Mouse (Mus musculus) G1E (cell line): Measurements from ENCODE around the gene Fst. TPM values are rescaled to one million over a fixed set of nuclear protein-coding genes. Genes with fewer than 3 reads are reported as not detected.

Experiments used
- ATAC-seq: 2 replicates; pipeline ENCODE4 v1.8.0; 2016; ENCODE audit warnings: mild to moderate bottlenecking; ENCODE audit not compliant: insufficient number of reproducible peaks, poor library complexity, low FRiP score, severe bottlenecking; ENCODE audit errors: extremely low read depth
- DNase-seq: peaks from one replicate; pipeline ENCODE4 v3.0.0; 2012; ENCODE audit warnings: low spot score
- H3K27me3 ChIP-seq: 2 replicates; pipeline ENCODE4 v1.6.1; 2012; ENCODE audit warnings: mild to moderate bottlenecking, low read length, inconsistent platforms; ENCODE audit not compliant: insufficient read depth
- H3K36me3 ChIP-seq: replicated peaks from 2 replicates; pipeline ENCODE3; 2012; ENCODE audit warnings: mild to moderate bottlenecking, inconsistent platforms
- H3K4me1 ChIP-seq: 2 replicates; pipeline ENCODE4 v1.6.1; 2012; ENCODE audit warnings: low read depth, low read length, inconsistent platforms, mixed read lengths; ENCODE audit not compliant: insufficient read depth
- H3K4me3 ChIP-seq: 2 replicates; pipeline ENCODE4 v1.5.1; 2012; ENCODE audit warnings: low read depth, mild to moderate bottlenecking, inconsistent platforms, low read length, moderate library complexity, mixed read lengths
- H3K9me3 ChIP-seq: replicated peaks from 2 replicates; pipeline ENCODE4 v1.6.1; 2012; ENCODE audit warnings: inconsistent platforms
- CTCF ChIP-seq: IDR thresholded peaks from 2 replicates; pipeline ENCODE4 v1.5.1; 2012; ENCODE audit warnings: low read depth, low read length, inconsistent platforms, mixed read lengths
- GATA1 ChIP-seq: IDR thresholded peaks from 2 replicates; pipeline ENCODE4 v1.6.1; 2012; ENCODE audit warnings: borderline replicate concordance, low read length, inconsistent platforms, mixed read lengths
- GATA2 ChIP-seq: IDR thresholded peaks from 2 replicates; pipeline ENCODE4 v1.6.1; 2012; ENCODE audit warnings: low read depth, low read length, inconsistent platforms, borderline replicate concordance
- POLR2AphosphoS5 ChIP-seq: IDR thresholded peaks from 2 replicates; pipeline ENCODE4 v1.6.1; 2012; ENCODE audit warnings: low read depth, low read length, inconsistent platforms; ENCODE audit not compliant: insufficient replicate concordance
- TAL1 ChIP-seq: conservative IDR thresholded peaks from 2 replicates; pipeline ENCODE4 v1.6.1; 2012; ENCODE audit warnings: low read depth, low read length, inconsistent platforms, mixed read lengths
- polyA plus RNA-seq: library from polyadenylated mRNA; stranded (reverse); fragments of >175 nt; gene quantifications from 2 replicates; pipeline ENCODE4 v1.2.3, GENCODE M21; 2012
- total RNA-seq, 2 experiments: library from RNA; stranded (forward) in 1 of 2; stranded (reverse) in 1 of 2; fragments of 200-1000 nt in 1 of 2; fragments of >200 nt in 1 of 2; fragmentation: Nextera tagmentation in 1 of 2; gene quantifications; 2 replicates each; pipeline ENCODE4 v1.2.3; 2014 to 2017

Fst gene
- not detected in 2 replicates for total RNA-seq (2014; fragmentation: Nextera tagmentation)
- 0.11 and 0.17 TPM in 2 replicates for total RNA-seq (2017)
- not detected in 2 replicates for polyA plus RNA-seq

GRCm38 (mm10) chr13:114458886-114459700 is at the start of gene Fst:
Fst (minus strand) TSS chr13:114458951.
- no peaks in the 10 kb centered on the region for H3K36me3 ChIP-seq
- ATAC-seq (no peak), DNase-seq (no peak)
- TF ChIP-seq GATA1: no peak
- peaks cover 47% of the 10 kb centered on the region for H3K27me3 ChIP-seq
- H3K4me1 ChIP-seq: no peaks in the 10 kb centered on the region
- peaks cover 16% of the 10 kb centered on the region for H3K9me3 ChIP-seq
- H3K4me3 ChIP-seq: no peak within 1 kb of the TSS; the same call in 1 of the 2 replicates

DNA sequence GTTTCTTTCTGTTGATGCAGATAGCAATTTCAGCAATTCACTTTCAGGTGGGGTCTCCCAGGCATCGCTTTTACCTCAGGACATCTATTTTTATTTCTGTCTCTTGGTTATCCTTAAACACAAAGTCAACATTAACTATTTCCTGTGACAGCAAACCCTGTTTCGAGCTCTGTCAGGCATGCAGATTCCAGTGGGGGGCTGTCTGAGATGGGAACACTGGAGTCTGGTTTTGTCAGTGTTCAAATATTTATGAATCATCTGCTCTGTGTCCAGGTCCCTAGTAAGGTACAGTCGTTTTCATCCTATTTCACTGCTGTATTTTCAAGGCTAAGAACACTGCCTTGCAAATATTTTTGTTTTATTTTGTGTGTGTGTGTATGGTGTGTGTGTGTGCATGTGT is 35.1 kb upstream of the Fst start:
- DNase-seq (no peak), ATAC-seq (no peak)
- Histone ChIP-seq H3K36me3 (no peaks in the 10 kb centered on the region), H3K4me1 (no peaks in the 10 kb centered on the region), H3K9me3 (no peaks in the 10 kb centered on the region), H3K4me3 (no peak overlapping the region), H3K27me3 (peaks cover 12% of the 10 kb centered on the region)
- TF ChIP-seq POLR2AphosphoS5 (no peak), TAL1 (no peak), CTCF (no peak), GATA2 (no peak), GATA1 (no peak)

DNA sequence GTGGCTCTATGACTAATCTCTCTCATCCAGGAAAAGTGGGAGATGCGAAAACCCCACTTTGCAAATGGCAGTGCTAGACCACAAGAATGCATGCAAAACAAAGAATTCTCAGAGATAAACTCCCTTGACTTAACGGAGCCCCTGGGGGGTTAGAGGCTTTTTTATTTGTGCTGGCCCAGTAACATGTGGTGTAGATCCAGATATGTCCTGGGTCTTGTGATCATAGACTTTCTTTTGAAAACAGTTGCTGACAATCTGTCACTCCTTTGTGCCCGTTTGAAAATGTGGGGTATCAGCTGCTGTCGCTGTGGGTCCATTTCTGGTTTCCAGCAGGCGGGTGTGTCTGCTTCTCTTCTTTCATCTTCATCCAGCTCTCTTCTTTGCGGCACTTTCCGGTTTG is 29.4 kb upstream of the Fst start:
- peaks cover 6% of the 10 kb centered on the region; the same call in 1 of the 2 replicates for H3K27me3 ChIP-seq
- no peaks in the 10 kb centered on the region for H3K4me1 ChIP-seq

GRCm38 (mm10) chr13:114478329-114478728 is 19.6 kb upstream of the Fst start:
- DNase-seq: no peak
- no peak for TF ChIP-seq TAL1
- no peak for TF ChIP-seq POLR2AphosphoS5
- TF ChIP-seq CTCF: no peak
- no peak for TF ChIP-seq GATA2
- TF ChIP-seq GATA1: no peak
- Histone ChIP-seq H3K27me3 (peaks cover 19% of the 10 kb centered on the region), H3K4me1 (no peaks in the 10 kb centered on the region), H3K9me3 (peaks cover 3% of the 10 kb centered on the region; the same call in 1 of the 2 replicates), H3K4me3 (no peak overlapping the region), H3K36me3 (no peaks in the 10 kb centered on the region)
- no peak for ATAC-seq

More for the DNA sequence above, 29.4 kb upstream of the Fst start:
- H3K9me3 ChIP-seq: no peaks in the 10 kb centered on the region
- ATAC-seq (no peak), DNase-seq (no peak)
- H3K4me3 ChIP-seq: no peak overlapping the region
- no peak for TF ChIP-seq TAL1
- no peak for TF ChIP-seq GATA1
- no peak for TF ChIP-seq CTCF
- no peak for TF ChIP-seq GATA2
- no peak for TF ChIP-seq POLR2AphosphoS5
- H3K36me3 ChIP-seq: no peaks in the 10 kb centered on the region

- H3K9me3 ChIP-seq: no peaks in the 10 kb centered on the region
- H3K36me3 ChIP-seq: no peaks in the 10 kb centered on the region
- ATAC-seq (no peak), DNase-seq (no peak)
- H3K4me1 ChIP-seq: no peaks in the 10 kb centered on the region
- peaks cover 12% of the 10 kb centered on the region for H3K27me3 ChIP-seq
- no peak for TF ChIP-seq GATA1
- no peak for TF ChIP-seq GATA2
- no peak for TF ChIP-seq TAL1
- TF ChIP-seq CTCF: no peak
- no peak for TF ChIP-seq POLR2AphosphoS5
- no peak overlapping the region for H3K4me3 ChIP-seq
These were observed 11.2 kb upstream of the Fst start for GRCm38 (mm10) chr13:114469945-114470344.

GRCm38 (mm10) chr13:114466269-114466919 is 7.6 kb upstream of the Fst start:
- Histone ChIP-seq H3K27me3 (peaks cover 20% of the 10 kb centered on the region), H3K4me1 (no peaks in the 10 kb centered on the region), H3K4me3 (no peak overlapping the region), H3K9me3 (no peaks in the 10 kb centered on the region), H3K36me3 (no peaks in the 10 kb centered on the region)
- DNase-seq: no peak
- ATAC-seq: no peak
- TF ChIP-seq CTCF (no peak), GATA1 (no peak), TAL1 (no peak), GATA2 (no peak), POLR2AphosphoS5 (no peak)

GRCm38 (mm10) chr13:114465387-114465786 is 6.6 kb upstream of the Fst start:
- Histone ChIP-seq H3K4me3 (no peak overlapping the region), H3K36me3 (no peaks in the 10 kb centered on the region), H3K4me1 (no peaks in the 10 kb centered on the region), H3K9me3 (no peaks in the 10 kb centered on the region), H3K27me3 (peaks cover 19% of the 10 kb centered on the region)
- DNase-seq: no peak
- ATAC-seq: no peak
- no peak for TF ChIP-seq CTCF
- TF ChIP-seq GATA1: no peak
- TF ChIP-seq GATA2: no peak
- TF ChIP-seq TAL1: no peak
- no peak for TF ChIP-seq POLR2AphosphoS5
